Mouse (Mus musculus) neural tube, embryonic 11.5 days (tissue): ENCODE measurements around the gene Zfr2. TPM values are rescaled to one million over a fixed set of nuclear protein-coding genes. Genes with fewer than 3 reads are reported as not detected.

Experiments
- ATAC-seq: fragments of 200-750 bp; cut with Nextera tagmentation; 2 replicates; pipeline ENCODE4 v1.8.0; 2017; ENCODE audit warnings: moderate number of reproducible peaks, mild to moderate bottlenecking, moderate TSS enrichment, moderate library complexity; ENCODE audit not compliant: insufficient read depth, low FRiP score, low TSS enrichment
- DNase-seq: peaks from one replicate; pipeline ENCODE4 v3.0.0-alpha.2; 2015; ENCODE audit warnings: low spot score
- H3K27ac ChIP-seq: fragments of 300-500 bp; sonication (generic); 2 replicates; pipeline ENCODE4 v1.5.1; 2014; ENCODE audit warnings: low read depth, mild to moderate bottlenecking, low read length
- H3K27me3 ChIP-seq: fragments of 300-500 bp; sonication (generic); 2 replicates; pipeline ENCODE4 v1.6.1; 2014; ENCODE audit warnings: mild to moderate bottlenecking, low read length, mixed read lengths; ENCODE audit not compliant: control insufficient read depth, insufficient read depth
- H3K36me3 ChIP-seq: fragments of 300-500 bp; sonication (generic); 2 replicates; pipeline ENCODE4 v1.6.1; 2014; ENCODE audit warnings: mild to moderate bottlenecking, low read length, moderate library complexity, mixed read lengths; ENCODE audit not compliant: control insufficient read depth, insufficient read depth
- H3K4me1 ChIP-seq: fragments of 300-500 bp; sonication (generic); 2 replicates; pipeline ENCODE4 v1.6.1; 2014; ENCODE audit warnings: low read length, mixed read lengths; ENCODE audit not compliant: control insufficient read depth, insufficient read depth
- H3K4me2 ChIP-seq: fragments of 300-500 bp; sonication (generic); 2 replicates; pipeline ENCODE4 v1.6.1; 2014; ENCODE audit warnings: low read depth, mild to moderate bottlenecking, moderate library complexity
- H3K4me3 ChIP-seq: fragments of 300-500 bp; sonication (generic); 2 replicates; pipeline ENCODE4 v1.5.1; 2014; ENCODE audit warnings: low read depth, low read length
- H3K9ac ChIP-seq: fragments of 300-500 bp; sonication (generic); 2 replicates; pipeline ENCODE4 v1.6.1; 2014; ENCODE audit warnings: mild to moderate bottlenecking, low read length
- H3K9me3 ChIP-seq: fragments of 300-500 bp; sonication (generic); 2 replicates; pipeline ENCODE4 v1.6.1; 2016; ENCODE audit warnings: low read length; ENCODE audit not compliant: control insufficient read depth
- WGBS: fragments of 180-500 bp; shearing (Covaris S2); extraction: QIAGEN DNeasy Blood & Tissue Kit; methylation state at CpG from one replicate; pipeline ENCODE4 v1.1.7; 2014; 5-methylcytosine and 5-hydroxymethylcytosine counted together
- polyA plus RNA-seq: library from polyadenylated mRNA; unstranded; fragments of >200 nt; fragmentation: Nextera tagmentation; extraction: Ambion mirVana; gene quantifications from 2 replicates; pipeline ENCODE4 v1.2.1, GENCODE M21; 2014

Gene Zfr2
- polyA plus RNA-seq: 5.8 and 6.0 TPM in 2 replicates

DNA sequence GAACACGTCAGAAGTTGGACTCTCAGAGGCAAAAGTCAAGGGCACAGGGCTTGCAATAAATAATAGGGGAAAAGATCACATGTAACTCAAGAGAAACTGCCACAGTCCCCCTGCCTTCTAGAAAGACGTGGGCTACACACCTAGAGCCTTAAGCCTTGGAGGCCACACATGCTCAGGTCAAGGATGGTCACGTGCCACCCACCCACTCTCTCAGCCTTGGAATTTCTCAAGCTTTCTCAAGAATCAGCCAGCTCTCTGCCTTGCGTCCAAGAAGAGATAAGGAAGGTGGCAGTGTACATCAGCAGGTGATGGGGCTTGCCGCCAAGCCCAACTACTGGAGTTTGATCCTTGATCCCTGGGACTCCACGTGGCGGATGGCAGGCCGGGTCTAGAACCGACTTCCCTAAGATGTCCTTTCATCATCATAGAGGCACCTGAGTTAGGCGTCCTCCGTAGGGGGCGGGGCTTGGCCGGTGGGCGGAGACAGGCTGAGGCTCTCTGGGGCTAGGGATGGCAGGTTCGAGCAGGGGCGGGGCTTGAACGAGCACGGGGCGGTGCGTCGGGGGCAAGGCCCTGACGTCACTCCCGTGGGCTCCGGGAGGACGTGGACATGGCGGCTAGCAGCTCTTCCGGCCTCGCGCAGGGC is at the start of gene Zfr2:
Zfr2 (plus strand) TSS at position 576 of the 646 bp plus-strand sequence.
- ATAC-seq: peak; percentile 71
- peak within 1 kb of the TSS; percentile 74 for H3K9ac ChIP-seq
- peaks cover 22% of the 10 kb centered on the region for H3K27me3 ChIP-seq
- H3K36me3 ChIP-seq: no peaks in the 10 kb centered on the region
- no peaks in the 10 kb centered on the region for H3K9me3 ChIP-seq
- no peak within 1 kb of the TSS for H3K27ac ChIP-seq
- H3K4me2 ChIP-seq: peak within 1 kb of the TSS; percentile 76
- DNase-seq: peak; percentile 89
- no peaks in the 10 kb centered on the region for H3K4me1 ChIP-seq
- WGBS: 8% methylated on average over 29 of the region's 29 CpGs
- H3K4me3 ChIP-seq: peak within 1 kb of the TSS; percentile 71

DNA sequence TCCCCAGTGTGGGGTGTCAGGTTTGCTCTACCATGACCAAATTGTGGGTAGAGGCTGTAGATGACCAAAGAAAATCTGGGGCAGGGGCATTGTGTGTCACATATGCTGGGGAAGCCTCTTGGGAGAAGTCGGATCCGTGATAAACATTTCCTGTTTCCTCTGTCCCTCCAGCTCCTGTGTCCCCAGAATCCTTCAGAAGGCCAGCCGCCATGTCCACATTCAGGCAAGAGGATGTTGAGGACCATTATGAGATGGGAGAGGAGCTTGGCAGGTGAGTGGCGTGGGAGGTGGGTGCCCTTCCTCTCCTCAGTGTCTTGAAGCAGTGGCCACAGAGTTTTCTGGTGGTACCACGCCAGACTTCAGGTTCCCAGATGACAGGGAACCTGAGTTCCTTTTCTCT is 49.1 kb upstream of the Zfr2 start, which contains the start of gene 4930442H23Rik:
4930442H23Rik (minus strand) TSS at position 45 of the 400 bp plus-strand sequence.
- H3K9me3 ChIP-seq: no peaks in the 10 kb centered on the region
- peaks cover 32% of the 10 kb centered on the region for H3K36me3 ChIP-seq
- no peak for DNase-seq
- H3K27me3 ChIP-seq: no peaks in the 10 kb centered on the region
- 85% methylated on average over 5 of the region's 5 CpGs for WGBS
- peak within 1 kb of the TSS; percentile 63 for H3K4me2 ChIP-seq
- no peak for ATAC-seq
- H3K4me3 ChIP-seq: peak within 1 kb of the TSS; percentile 60
- H3K9ac ChIP-seq: peak within 1 kb of the TSS; percentile 68
- peaks cover 4% of the 10 kb centered on the region; the same call in 1 of the 2 replicates for H3K4me1 ChIP-seq
- H3K27ac ChIP-seq: 0 out of 2 replicates have a peak within 1 kb of the TSS, but pooled peaks have one; percentile 46

DNA sequence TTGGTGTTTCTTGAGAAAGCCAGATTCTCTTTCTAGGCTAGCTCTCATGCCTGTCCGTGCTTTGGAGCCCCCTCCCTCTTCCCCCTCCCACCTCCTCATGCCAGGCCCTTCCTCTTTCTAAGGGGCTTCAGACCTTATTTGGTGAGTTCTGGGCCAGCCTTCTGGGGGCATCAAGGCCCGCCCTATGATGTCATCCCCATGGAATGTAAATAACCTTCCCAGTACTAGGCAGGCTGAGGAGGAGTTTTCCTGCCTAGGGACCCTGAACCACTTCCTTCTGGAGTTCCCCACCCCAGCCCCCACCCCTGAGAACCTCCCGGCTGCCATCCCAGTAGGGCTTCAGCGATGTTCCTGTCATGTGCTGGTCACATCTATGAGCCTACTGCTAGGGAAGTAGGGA is 48.2 kb upstream of the Zfr2 start:
- Histone ChIP-seq H3K36me3 (peaks cover 26% of the 10 kb centered on the region), H3K9ac (no peak overlapping the region), H3K27me3 (no peaks in the 10 kb centered on the region), H3K27ac (no peak overlapping the region), H3K4me1 (peaks cover 4% of the 10 kb centered on the region; the same call in 1 of the 2 replicates), H3K9me3 (no peaks in the 10 kb centered on the region), H3K4me2 (no peak overlapping the region), H3K4me3 (no peak overlapping the region)
- no peak for ATAC-seq
- no peak for DNase-seq
- WGBS: 63% methylated on average over 4 of the region's 4 CpGs

DNA sequence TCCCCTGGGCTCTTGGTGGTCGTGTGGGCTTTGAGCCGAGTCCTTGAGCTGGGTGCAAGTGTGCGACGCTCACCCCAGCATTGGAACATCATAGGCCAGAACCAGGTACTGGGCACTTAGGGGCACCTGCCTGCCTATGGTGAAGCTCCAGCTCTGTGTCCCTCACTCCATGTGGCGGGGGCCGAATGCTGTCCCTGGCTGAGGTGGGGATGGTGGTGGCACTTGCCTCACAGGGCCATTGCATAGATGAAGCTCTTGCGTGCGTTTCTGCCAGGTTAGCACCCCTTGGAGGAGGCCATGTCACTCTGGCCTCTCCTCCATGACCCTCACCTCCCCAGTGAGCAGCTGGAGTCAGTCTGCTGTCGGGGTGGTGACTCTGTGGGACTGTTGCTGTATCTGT is 45.8 kb upstream of the Zfr2 start:
- Histone ChIP-seq H3K27me3 (no peaks in the 10 kb centered on the region), H3K4me3 (no peak overlapping the region)

GRCm38 (mm10) chr10:81189821-81190220 is 43.1 kb upstream of the Zfr2 start:
- Histone ChIP-seq H3K9ac (no peak overlapping the region), H3K27ac (no peak overlapping the region), H3K4me2 (no peak overlapping the region), H3K4me1 (peaks cover 13% of the 10 kb centered on the region), H3K36me3 (peaks cover 5% of the 10 kb centered on the region; the same call in 1 of the 2 replicates), H3K27me3 (peaks cover 13% of the 10 kb centered on the region), H3K9me3 (no peaks in the 10 kb centered on the region), H3K4me3 (no peak overlapping the region)
- no peak for ATAC-seq
- WGBS: 73% methylated on average over 26 of the region's 26 CpGs
- no peak for DNase-seq

More for the DNA sequence above, 45.8 kb upstream of the Zfr2 start:
- peaks cover 5% of the 10 kb centered on the region; the same call in 1 of the 2 replicates for H3K36me3 ChIP-seq
- 96% methylated on average over 9 of the region's 9 CpGs for WGBS
- DNase-seq (no peak), ATAC-seq (no peak)
- H3K9me3 ChIP-seq: no peaks in the 10 kb centered on the region
- H3K4me1 ChIP-seq: peaks cover 9% of the 10 kb centered on the region
- no peak overlapping the region for H3K4me2 ChIP-seq
- H3K27ac ChIP-seq: no peak overlapping the region
- H3K9ac ChIP-seq: no peak overlapping the region

GRCm38 (mm10) chr10:81190236-81190911 is 42.6 kb upstream of the Zfr2 start:
- peak; percentile 60 for DNase-seq
- Histone ChIP-seq H3K9me3 (no peaks in the 10 kb centered on the region), H3K4me2 (no peak overlapping the region), H3K9ac (no peak overlapping the region), H3K36me3 (0 out of 2 replicates have a peak, but pooled peaks cover 3% of the 10 kb centered on the region), H3K4me3 (no peak overlapping the region), H3K27me3 (peaks cover 17% of the 10 kb centered on the region), H3K4me1 (peaks cover 13% of the 10 kb centered on the region), H3K27ac (no peak overlapping the region)
- ATAC-seq: no peak
- 72% methylated on average over 31 of the region's 31 CpGs for WGBS

- 0 out of 2 replicates have a peak, but pooled peaks cover 3% of the 10 kb centered on the region for H3K36me3 ChIP-seq
- peaks cover 20% of the 10 kb centered on the region for H3K27me3 ChIP-seq
- no peak for ATAC-seq
These were observed 42.0 kb upstream of the Zfr2 start for GRCm38 (mm10) chr10:81190912-81191321.

GRCm38 (mm10) chr10:81191342-81191982 is 41.5 kb upstream of the Zfr2 start:
- H3K4me3 ChIP-seq: no peak overlapping the region
- peak overlapping the region; percentile 95; the same call in 1 of the 2 replicates for H3K4me2 ChIP-seq
- H3K9me3 ChIP-seq: no peaks in the 10 kb centered on the region
- ATAC-seq: no peak
- H3K36me3 ChIP-seq: 0 out of 2 replicates have a peak, but pooled peaks cover 3% of the 10 kb centered on the region
- H3K27me3 ChIP-seq: peaks cover 26% of the 10 kb centered on the region
- DNase-seq: no peak
- no peak overlapping the region for H3K9ac ChIP-seq
- H3K27ac ChIP-seq: peak overlapping the region; percentile 80
- 91% methylated on average over 18 of the region's 18 CpGs for WGBS
- H3K4me1 ChIP-seq: peaks cover 13% of the 10 kb centered on the region

More at GRCm38 (mm10) chr10:81190912-81191321, 42.0 kb upstream of the Zfr2 start:
- WGBS: 73% methylated on average over 6 of the region's 6 CpGs
- peaks cover 13% of the 10 kb centered on the region for H3K4me1 ChIP-seq
- no peak for DNase-seq
- no peak overlapping the region for H3K4me3 ChIP-seq
- H3K9ac ChIP-seq: no peak overlapping the region
- H3K9me3 ChIP-seq: no peaks in the 10 kb centered on the region
- H3K4me2 ChIP-seq: no peak overlapping the region
- peak overlapping the region; percentile 23; the same call in 1 of the 2 replicates for H3K27ac ChIP-seq
